Mouse (Mus musculus) heart, embryonic 14.5 days (tissue): ENCODE data around the gene Aldh1b1. TPM values are rescaled to one million over a fixed set of nuclear protein-coding genes. Genes with fewer than 3 reads are reported as not detected.

Source experiments
- ATAC-seq: fragments of 200-750 bp; cut with Nextera tagmentation; 2 replicates; pipeline ENCODE4 v1.8.0; 2017; ENCODE audit warnings: low read depth, moderate TSS enrichment; ENCODE audit not compliant: insufficient number of reproducible peaks, insufficient read depth, low FRiP score
- H3K27ac ChIP-seq, 2 experiments: fragments of 200-500 bp in 1 of 2; fragments of 300-500 bp in 1 of 2; sonication (generic) in 1 of 2; replicated peaks in 1 of 2; 2 replicates each; pipeline ENCODE4 v1.5.1; 2012 to 2014; ENCODE audit warnings: low read depth in 2 of 2, low read length in 2 of 2, control low read depth in 1 of 2, mild to moderate bottlenecking in 1 of 2, mixed read lengths in 1 of 2; ENCODE audit not compliant: control insufficient read depth in 1 of 2, insufficient read depth in 1 of 2
- H3K27me3 ChIP-seq: fragments of 300-500 bp; sonication (generic); 2 replicates; pipeline ENCODE4 v1.6.1; 2014; ENCODE audit warnings: mild to moderate bottlenecking, low read length, control low read depth; ENCODE audit not compliant: control insufficient read depth, insufficient read depth
- H3K36me3 ChIP-seq: fragments of 300-500 bp; sonication (generic); 2 replicates; pipeline ENCODE4 v1.6.1; 2014; ENCODE audit warnings: mild to moderate bottlenecking, control low read depth, low read length, mixed read lengths; ENCODE audit not compliant: control insufficient read depth, insufficient read depth
- H3K4me1 ChIP-seq, 2 experiments: fragments of 200-500 bp in 1 of 2; fragments of 300-500 bp in 1 of 2; sonication (generic) in 1 of 2; 2 replicates each; pipeline ENCODE4 v1.6.1; 2012 to 2014; ENCODE audit warnings: low read length in 2 of 2, control low read depth in 1 of 2, mixed read lengths in 1 of 2; ENCODE audit not compliant: control insufficient read depth in 2 of 2, insufficient read depth in 2 of 2
- H3K4me2 ChIP-seq: fragments of 300-500 bp; sonication (generic); 2 replicates; pipeline ENCODE4 v1.6.1; 2014; ENCODE audit warnings: mild to moderate bottlenecking, low read length
- H3K4me3 ChIP-seq, 2 experiments: fragments of 200-500 bp in 1 of 2; fragments of 300-500 bp in 1 of 2; sonication (generic) in 1 of 2; 2 replicates each; pipeline ENCODE4 v1.5.1; 2012 to 2014; ENCODE audit warnings: low read length in 2 of 2, mild to moderate bottlenecking in 2 of 2, control low read depth in 1 of 2, low read depth in 1 of 2, moderate library complexity in 1 of 2; ENCODE audit not compliant: control insufficient read depth in 1 of 2, insufficient read depth in 1 of 2
- H3K9ac ChIP-seq: fragments of 300-500 bp; sonication (generic); 2 replicates; pipeline ENCODE4 v1.6.1; 2014; ENCODE audit warnings: mild to moderate bottlenecking, low read length
- H3K9me3 ChIP-seq: fragments of 300-500 bp; sonication (generic); 2 replicates; pipeline ENCODE4 v1.6.1; 2016; ENCODE audit warnings: low read length, control low read depth; ENCODE audit not compliant: control insufficient read depth
- WGBS: fragments of 180-500 bp; shearing (Covaris S2); extraction: QIAGEN DNeasy Blood & Tissue Kit; methylation state at CpG from one replicate; pipeline ENCODE4 v1.1.7; 2014; 5-methylcytosine and 5-hydroxymethylcytosine counted together
- polyA plus RNA-seq: library from polyadenylated mRNA; unstranded; fragments of >200 nt; fragmentation: Nextera tagmentation; extraction: Ambion mirVana; gene quantifications from 2 replicates; pipeline ENCODE4 v1.2.1, GENCODE M21; 2014

The Aldh1b1 gene
- polyA plus RNA-seq, 1 experiment from 2014 or later, result 75.0 TPM

GRCm38 (mm10) chr4:45799956-45800537, 1.2 kb downstream of the Aldh1b1 start:
- Histone ChIP-seq H3K36me3 (peaks cover 28% of the 10 kb centered on the region), H3K27ac (peak overlapping the region; percentile 70 to 76), H3K27me3 (no peaks in the 10 kb centered on the region), H3K4me3 (peak overlapping the region; percentile 9 to 19; a peak in 3 of 4 replicates), H3K4me2 (peak overlapping the region; percentile 74), H3K4me1 (peaks cover 28 to 42% of the 10 kb centered on the region in 2 experiments), H3K9me3 (no peaks in the 10 kb centered on the region), H3K9ac (peak overlapping the region; percentile 59; the same call in 1 of the 2 replicates)
- WGBS, result 15% methylated on average over 3 of the region's 3 CpGs
- ATAC-seq, result no peak

GRCm38 (mm10) chr4:45802900-45803299, 4.1 kb downstream of the Aldh1b1 start:
- Histone ChIP-seq H3K36me3 (peaks cover 37% of the 10 kb centered on the region), H3K9ac (no peak overlapping the region), H3K9me3 (no peaks in the 10 kb centered on the region), H3K4me3 (no peak overlapping the region), H3K27ac (no peak overlapping the region), H3K4me2 (no peak overlapping the region), H3K27me3 (no peaks in the 10 kb centered on the region), H3K4me1 (peaks cover 14 to 16% of the 10 kb centered on the region in 2 experiments)
- no peak for ATAC-seq
- 92% methylated on average over 14 of the region's 14 CpGs for WGBS

GRCm38 (mm10) chr4:45808034-45808433, 9.2 kb downstream of the Aldh1b1 start:
- Histone ChIP-seq H3K4me1 (no peaks in the 10 kb centered on the region), H3K9me3 (no peaks in the 10 kb centered on the region), H3K4me3 (no peak overlapping the region), H3K4me2 (no peak overlapping the region), H3K27ac (no peak overlapping the region), H3K36me3 (peaks cover 29% of the 10 kb centered on the region), H3K9ac (no peak overlapping the region), H3K27me3 (no peaks in the 10 kb centered on the region)
- no peak for ATAC-seq
- WGBS, result 55% methylated on average over 7 of the region's 7 CpGs

DNA sequence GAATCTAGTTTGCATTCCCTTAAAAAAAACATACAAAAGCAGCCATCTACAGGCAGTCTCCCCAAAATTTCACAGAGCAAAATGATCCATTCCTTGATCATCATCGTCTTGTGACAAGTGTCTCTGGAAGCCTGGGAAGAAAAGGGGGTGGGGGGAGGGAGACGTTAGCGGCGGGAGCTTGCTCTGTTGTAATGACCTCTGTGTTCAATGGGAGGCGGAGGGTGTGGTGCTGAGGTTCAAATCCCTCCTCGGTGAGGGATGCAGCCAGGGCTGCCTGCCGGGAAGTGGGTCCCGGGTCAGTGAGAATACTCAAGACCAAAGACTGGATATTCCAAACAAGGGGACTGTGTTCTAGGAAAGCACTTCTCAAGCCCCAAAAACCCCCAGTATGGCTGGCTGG, 12.4 kb downstream of the Aldh1b1 start:
- WGBS, result 38% methylated on average over 8 of the region's 8 CpGs

DNA sequence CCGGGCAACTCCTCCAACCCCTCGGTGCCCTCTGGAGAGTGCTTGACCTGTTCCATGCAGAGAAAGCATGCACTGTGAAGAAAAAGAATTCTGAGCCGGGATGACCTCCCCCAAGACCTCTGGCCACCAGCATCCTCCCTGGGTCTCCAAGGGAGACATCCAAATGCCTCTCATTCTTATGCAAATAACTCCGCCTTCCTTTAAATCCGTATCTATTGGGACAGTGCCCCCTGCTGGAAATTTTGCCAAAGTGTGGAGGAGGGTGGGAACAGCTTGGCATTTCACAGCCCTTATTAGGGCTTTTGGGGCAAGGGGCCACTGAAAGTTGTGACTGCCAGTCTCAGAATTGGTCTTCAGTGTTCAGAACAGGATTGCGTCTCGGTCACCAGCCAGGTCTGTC, 16.7 kb downstream of the Aldh1b1 start:
- Histone ChIP-seq H3K9ac (no peak overlapping the region), H3K27ac (no peak overlapping the region), H3K4me1 (peaks cover 22 to 32% of the 10 kb centered on the region in 2 experiments), H3K9me3 (no peaks in the 10 kb centered on the region), H3K36me3 (no peaks in the 10 kb centered on the region), H3K27me3 (no peaks in the 10 kb centered on the region), H3K4me3 (no peak overlapping the region), H3K4me2 (no peak overlapping the region)
- WGBS, result 41% methylated on average over 7 of the region's 7 CpGs
- no peak for ATAC-seq

More for the DNA sequence above, 12.4 kb downstream of the Aldh1b1 start:
- ATAC-seq, result no peak
- no peaks in the 10 kb centered on the region for H3K36me3 ChIP-seq
- no peak overlapping the region for H3K4me2 ChIP-seq
- no peak overlapping the region for H3K4me3 ChIP-seq
- H3K27me3 ChIP-seq, result no peaks in the 10 kb centered on the region
- no peak overlapping the region for H3K9ac ChIP-seq
- no peaks in the 10 kb centered on the region for H3K9me3 ChIP-seq
- H3K27ac ChIP-seq, result no peak overlapping the region
- H3K4me1 ChIP-seq, result peaks cover 0 to 2% of the 10 kb centered on the region in 2 experiments; a peak in 1 of 4 replicates

GRCm38 (mm10) chr4:45818814-45819207, 20.0 kb downstream of the Aldh1b1 start:
- 9% methylated on average over 4 of the region's 4 CpGs for WGBS
- H3K27ac ChIP-seq, result peak overlapping the region; percentile 98 to 99
- H3K27me3 ChIP-seq, result peaks cover 11% of the 10 kb centered on the region; the same call in 1 of the 2 replicates
- H3K9ac ChIP-seq, result peak overlapping the region; percentile 54
- no peaks in the 10 kb centered on the region for H3K9me3 ChIP-seq
- no peak overlapping the region for H3K4me3 ChIP-seq
- no peaks in the 10 kb centered on the region for H3K36me3 ChIP-seq
- ATAC-seq, result no peak
- H3K4me2 ChIP-seq, result peak overlapping the region; percentile 66; the same call in 1 of the 2 replicates
- peaks cover 36 to 49% of the 10 kb centered on the region in 2 experiments for H3K4me1 ChIP-seq

DNA sequence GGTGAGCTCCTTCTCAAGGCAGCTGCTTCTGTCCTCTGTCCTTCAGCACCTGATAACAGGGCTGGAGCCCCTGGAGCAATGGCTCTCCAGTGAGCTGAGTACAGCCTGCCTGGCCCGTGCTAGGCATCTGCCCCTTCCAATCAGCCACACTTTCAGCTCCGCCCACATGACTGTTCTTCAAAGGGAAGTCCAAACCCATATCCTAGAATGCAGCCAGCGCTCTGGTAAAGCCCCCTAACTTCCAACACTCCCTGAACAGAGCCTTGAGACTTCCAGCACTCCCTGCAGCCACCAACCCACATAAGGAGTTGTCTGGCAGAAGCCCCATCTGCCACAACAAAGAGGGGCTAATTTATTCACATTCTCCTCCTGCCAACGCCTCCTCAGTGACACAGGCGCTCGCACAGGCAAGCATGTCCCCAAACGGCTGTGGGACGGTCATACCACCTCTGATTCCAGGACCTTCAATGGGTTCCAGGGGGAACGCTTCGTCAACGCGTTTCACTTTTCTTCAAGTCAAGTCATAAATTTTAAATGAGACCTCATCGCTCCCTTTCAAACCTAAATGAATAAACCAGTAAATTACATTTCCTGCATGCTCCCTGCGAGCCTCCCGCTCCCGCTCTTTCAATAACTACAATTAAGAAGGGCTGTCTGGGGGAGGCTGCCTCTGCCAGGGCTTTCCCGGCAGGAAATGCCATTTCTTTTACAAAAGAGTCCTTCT, 20.5 kb downstream of the Aldh1b1 start:
- WGBS, result 2% methylated on average over 17 of the region's 17 CpGs
- peak overlapping the region; percentile 17 to 21 for H3K4me3 ChIP-seq
- peaks cover 42 to 55% of the 10 kb centered on the region in 2 experiments for H3K4me1 ChIP-seq

More for the DNA sequence above, 20.5 kb downstream of the Aldh1b1 start:
- peak overlapping the region; percentile 98 to 99 for H3K27ac ChIP-seq
- peak; percentile 91 for ATAC-seq
- peaks cover 16% of the 10 kb centered on the region; the same call in 1 of the 2 replicates for H3K27me3 ChIP-seq
- peak overlapping the region; percentile 54 for H3K9ac ChIP-seq
- no peaks in the 10 kb centered on the region for H3K36me3 ChIP-seq
- H3K9me3 ChIP-seq, result no peaks in the 10 kb centered on the region
- H3K4me2 ChIP-seq, result peak overlapping the region; percentile 66
